Mouse (Mus musculus) embryo, embryonic 10.5 days (tissue): ENCODE data around the gene Denr.

Source experiments
- DNase-seq: peaks from one replicate; pipeline ENCODE4 v3.0.0-alpha.2; 2015; ENCODE audit warnings: low spot score

Denr gene

GRCm38 (mm10) chr5:123972453-123972852, 65.5 kb downstream of the Denr start:
- no peak for DNase-seq

GRCm38 (mm10) chr5:123973299-123974178, 66.6 kb downstream of the Denr start, which contains the start of gene Hip1r:
TSS of gene Hip1r (plus strand) at chr5:123973628.
- DNase-seq = peak; percentile 70

- no peak for DNase-seq
Measured at GRCm38 (mm10) chr5:123974179-123974485, 67.2 kb downstream of the Denr start.

- no peak for DNase-seq
Measured at GRCm38 (mm10) chr5:123974616-123975111, 67.7 kb downstream of the Denr start.

GRCm38 (mm10) chr5:123975668-123976180, 68.7 kb downstream of the Denr start:
- DNase-seq = no peak

- DNase-seq = no peak
Measured at GRCm38 (mm10) chr5:123977231-123977630, 70.3 kb downstream of the Denr start.

- DNase-seq = no peak
Measured at GRCm38 (mm10) chr5:123978131-123978530, 71.2 kb downstream of the Denr start.
